8 mouse cellular contexts compared by ENCODE assay signal in genomic region chrX:95164140-95164539, GRCm38 (mm10). TPM values are rescaled to one million over a fixed set of nuclear protein-coding genes. Genes with fewer than 3 reads are reported as not detected.
A peak's percentile ranks its signal among the peaks of the same experiment; 100 is the strongest.
DNase-seq lines count a peak whose midpoint lies in the region; ATAC-seq lines count a peak whose summit lies in the region.

No protein-coding gene starts in this region.

- no peak overlapping the region for H3K9ac ChIP-seq in heart, embryonic 11.5 days (ENCODE audit: low read depth, low read length)

- peaks cover 31% of the 10 kb centered on the region for H3K4me1 ChIP-seq in forebrain, embryonic 10.5 days
- no peaks in the 10 kb centered on the region for H3K4me1 ChIP-seq in heart, embryonic 11.5 days (ENCODE audit: control insufficient read depth, insufficient read depth, low read length)

- H3K4me2 ChIP-seq in heart, embryonic 11.5 days = no peak overlapping the region

- H3K36me3 ChIP-seq in forebrain, embryonic 10.5 days (replicated peaks) = no peaks in the 10 kb centered on the region
- no peaks in the 10 kb centered on the region for H3K36me3 ChIP-seq in heart, embryonic 11.5 days (ENCODE audit: control insufficient read depth, insufficient read depth, low read length)

- no peak overlapping the region for H3K27ac ChIP-seq in forebrain, embryonic 10.5 days
- H3K27ac ChIP-seq in heart, embryonic 11.5 days (ENCODE audit: low read depth, low read length) = no peak overlapping the region

- peak overlapping the region; percentile 54 for H3K4me3 ChIP-seq in forebrain, embryonic 10.5 days
- no peak overlapping the region for H3K4me3 ChIP-seq in heart, embryonic 11.5 days (ENCODE audit: low read depth, low read length)

- no peak for DNase-seq in cerebellum, postnatal 4 days (ENCODE audit: low spot score in 2 of 2)
- DNase-seq in 3134 (ENCODE audit: extremely low read depth, insufficient read length, low spot score) = peak; percentile 16
- DNase-seq in forebrain, embryonic 10.5 days (ENCODE audit: extremely low spot score, low spot score) = no peak
- DNase-seq in left cerebral cortex, postnatal 14 days (ENCODE audit: low spot score in 2 of 2) = peak; percentile 52 to 81
- DNase-seq in adrenal gland, postnatal 4 days (ENCODE audit: low spot score in 2 of 2) = no peak
- no peak for DNase-seq in lung, postnatal 14 days

- H3K27me3 ChIP-seq in forebrain, embryonic 10.5 days (ENCODE audit: poor library complexity, severe bottlenecking) = peaks cover 71% of the 10 kb centered on the region
- H3K27me3 ChIP-seq in heart, embryonic 11.5 days (ENCODE audit: control insufficient read depth, insufficient read depth, low read length) = no peaks in the 10 kb centered on the region

- 73% methylated on average over 6 of the region's 6 CpGs for WGBS in forebrain, embryonic 10.5 days
- WGBS in heart, embryonic 11.5 days (ENCODE audit: insufficient replicate concordance) = 66% methylated on average over 6 of the region's 6 CpGs

- ATAC-seq in cerebellum, adult (ENCODE audit: insufficient number of reproducible peaks, low FRiP score, low TSS enrichment) = 0 out of 2 replicates have a peak, but pooled peaks have one; percentile 47
- ATAC-seq in heart, embryonic 11.5 days (replicated peaks; ENCODE audit: insufficient number of reproducible peaks, low FRiP score, low TSS enrichment) = no peak

- intact Hi-C loops in left cerebral cortex, postnatal 14 days (cut with DNase I) = loop anchor here (10.0 kb wide), 1 partner anchor 139 kb away; the partner anchor contains the start of gene Spin4

- no peaks in the 10 kb centered on the region for H3K9me3 ChIP-seq in forebrain, embryonic 10.5 days
- H3K9me3 ChIP-seq in heart, embryonic 11.5 days (replicated peaks; ENCODE audit: control insufficient read depth, low read length) = no peaks in the 10 kb centered on the region

RNA-seq across cellular contexts. Expression of gene Arhgef9, which starts 32.5 kb away (rescaled TPM):
- 10.3 and 13.3 TPM in 2 replicates for polyA plus RNA-seq in forebrain, embryonic 10.5 days (2016; fragmentation: Nextera tagmentation; extraction: Ambion mirVana)
- total RNA-seq in left cerebral cortex, postnatal 14 days (2021) = 100 to 1,000 TPM; 255 to 274 TPM
- 10 to 100 TPM; 18.2 to 20.9 TPM for total RNA-seq in adrenal gland, postnatal 4 days (2021)
- polyA plus RNA-seq in heart, embryonic 11.5 days (2014; fragmentation: Nextera tagmentation; extraction: Ambion mirVana) = 7.8 and 10.0 TPM in 2 replicates

Comparison
In these comparisons a context has a peak if more than half of its experiments do, and no peak if none do; other contexts are left out.
1. DNase-seq: peak in 3134 (single experiment) and left cerebral cortex, postnatal 14 days (2 of 2); none in cerebellum, postnatal 4 days (0 of 2), forebrain, embryonic 10.5 days (single experiment), adrenal gland, postnatal 4 days (0 of 2) and lung, postnatal 14 days (single experiment).
2. RNA of gene Arhgef9, which starts 32.5 kb away (total RNA-seq): 255 to 274 TPM in left cerebral cortex, postnatal 14 days; 18.2 to 20.9 TPM in adrenal gland, postnatal 4 days; every median in the first group is over 10 times any median in the second.